ENCODE assay signal across 22 mouse cellular contexts in the genomic region with DNA sequence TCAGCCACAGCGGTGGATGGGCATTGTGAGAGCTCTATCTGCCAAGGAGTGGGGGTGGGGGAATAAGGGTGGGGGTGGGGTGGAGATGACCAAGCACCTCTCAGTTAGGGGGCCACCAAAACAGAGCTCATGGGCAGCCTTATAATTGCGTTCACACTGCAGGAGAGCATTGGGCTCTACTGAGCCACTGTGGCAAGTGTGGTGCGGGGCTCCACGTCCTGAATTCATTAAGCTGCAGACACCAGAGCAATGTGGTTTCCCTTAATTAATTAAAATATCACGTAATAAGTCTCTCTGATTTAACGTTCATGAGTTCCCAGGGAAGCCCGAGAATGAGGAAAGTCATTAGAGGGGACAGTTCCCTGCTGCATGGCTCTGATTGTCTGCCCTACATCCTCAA. TPM values are rescaled to one million over a fixed set of nuclear protein-coding genes. Genes with fewer than 3 reads are reported as not detected.
DNase-seq lines count a peak whose midpoint lies in the region; ATAC-seq and TF ChIP-seq lines count a peak whose summit lies in the region.
"Had no signal": no experiment of that assay in that cellular context is flagged by ENCODE, and none has a peak within 500 bp of the region (broad histone marks: within the 10 kb centered on the region; RNA-seq: fewer than 3 reads in every experiment).

No protein-coding gene starts in this region.

- peak; percentile 62 for ATAC-seq in hindbrain, embryonic 13.5 days (ENCODE audit: low FRiP score)
- no peak for ATAC-seq in midbrain, embryonic 14.5 days (ENCODE audit: low FRiP score, low TSS enrichment)
- ATAC-seq in hindbrain, postnatal 0 days = peak; percentile 55
- ATAC-seq: activated CD4-positive, CD25-positive, alpha-beta regulatory T cell, adult 4 months; forebrain, embryonic 15.5 days; Patski had no signal

- no peaks in the 10 kb centered on the region for H3K9me3 ChIP-seq in hindbrain, embryonic 13.5 days
- H3K9me3 ChIP-seq in hindbrain, embryonic 10.5 days = no peaks in the 10 kb centered on the region
- no peaks in the 10 kb centered on the region for H3K9me3 ChIP-seq in midbrain, embryonic 14.5 days (ENCODE audit: control insufficient read depth, low read length)
- no peaks in the 10 kb centered on the region for H3K9me3 ChIP-seq in midbrain, embryonic 10.5 days (replicated peaks)
- H3K9me3 ChIP-seq in hindbrain, postnatal 0 days (ENCODE audit: low read length) = no peaks in the 10 kb centered on the region
- H3K9me3 ChIP-seq: embryonic facial prominence, embryonic 12.5 days; forebrain, embryonic 15.5 days; heart, embryonic 15.5 days had no signal

- H3K4me1 ChIP-seq in hindbrain, embryonic 13.5 days (replicated peaks) = peaks cover 19% of the 10 kb centered on the region
- H3K4me1 ChIP-seq in hindbrain, embryonic 10.5 days (replicated peaks) = peaks cover 22% of the 10 kb centered on the region
- no peaks in the 10 kb centered on the region for H3K4me1 ChIP-seq in midbrain, embryonic 14.5 days (ENCODE audit: control insufficient read depth, insufficient read depth, low read length)
- H3K4me1 ChIP-seq in midbrain, embryonic 10.5 days = peaks cover 18% of the 10 kb centered on the region
- H3K4me1 ChIP-seq in hindbrain, postnatal 0 days (ENCODE audit: insufficient read depth, low read length) = no peaks in the 10 kb centered on the region
- H3K4me1 ChIP-seq: embryonic facial prominence, embryonic 12.5 days; heart, embryonic 15.5 days had no signal

- H3K27ac ChIP-seq in hindbrain, embryonic 13.5 days = peak overlapping the region; percentile 9; the same call in 1 of the 2 replicates
- H3K27ac ChIP-seq in hindbrain, embryonic 10.5 days = no peak overlapping the region
- H3K27ac ChIP-seq in midbrain, embryonic 14.5 days (replicated peaks; ENCODE audit: low read depth, low read length) = 0 out of 2 replicates have a peak overlapping the region, but pooled peaks have one; percentile 15
- H3K27ac ChIP-seq in midbrain, embryonic 10.5 days (replicated peaks) = no peak overlapping the region
- H3K27ac ChIP-seq in hindbrain, postnatal 0 days = no peak overlapping the region
- H3K27ac ChIP-seq: embryonic facial prominence, embryonic 12.5 days; forebrain, embryonic 15.5 days; heart, adult 2 months; heart, embryonic 15.5 days had no signal

- no peak overlapping the region for H3K4me2 ChIP-seq in hindbrain, embryonic 13.5 days
- H3K4me2 ChIP-seq in midbrain, embryonic 14.5 days (ENCODE audit: low read length) = no peak overlapping the region
- H3K4me2 ChIP-seq in hindbrain, postnatal 0 days (ENCODE audit: low read depth, low read length) = no peak overlapping the region
- H3K4me2 ChIP-seq: embryonic facial prominence, embryonic 12.5 days; forebrain, embryonic 15.5 days; heart, embryonic 11.5 days; heart, embryonic 15.5 days had no signal

- no peak for DNase-seq in hindbrain, embryonic 10.5 days (ENCODE audit: low spot score)
- no peak for DNase-seq in midbrain, embryonic 14.5 days
- no peak for DNase-seq in midbrain, embryonic 10.5 days (ENCODE audit: low spot score)
- no peak for DNase-seq in hindbrain, postnatal 0 days (ENCODE audit: low spot score)
- DNase-seq in spleen, postnatal 14 days (ENCODE audit: low spot score in 2 of 2) = no peak
- DNase-seq: adrenal gland, postnatal 14 days; cerebellum, adult 11-12 months; cerebellum, adult 9-10 months; cerebellum, postnatal 25 days; gastrocnemius, postnatal 10 days; heart, adult 2 months; heart, postnatal 14 days had no signal

- peaks cover 38% of the 10 kb centered on the region for H3K36me3 ChIP-seq in hindbrain, embryonic 13.5 days
- peaks cover 36% of the 10 kb centered on the region for H3K36me3 ChIP-seq in hindbrain, embryonic 10.5 days
- peaks cover 32% of the 10 kb centered on the region for H3K36me3 ChIP-seq in midbrain, embryonic 14.5 days (ENCODE audit: control insufficient read depth, insufficient read depth, low read length)
- H3K36me3 ChIP-seq in midbrain, embryonic 10.5 days = peaks cover 32% of the 10 kb centered on the region
- H3K36me3 ChIP-seq in hindbrain, postnatal 0 days (ENCODE audit: insufficient read depth, low read length) = no peaks in the 10 kb centered on the region
- H3K36me3 ChIP-seq: embryonic facial prominence, embryonic 12.5 days had no signal

- no peak overlapping the region for H3K4me3 ChIP-seq in hindbrain, embryonic 13.5 days
- H3K4me3 ChIP-seq in hindbrain, embryonic 10.5 days = no peak overlapping the region
- H3K4me3 ChIP-seq in midbrain, embryonic 14.5 days (replicated peaks; ENCODE audit: low read depth, low read length) = no peak overlapping the region
- H3K4me3 ChIP-seq in midbrain, embryonic 10.5 days = no peak overlapping the region
- H3K4me3 ChIP-seq in hindbrain, postnatal 0 days (ENCODE audit: low read length) = no peak overlapping the region
- H3K4me3 ChIP-seq: embryonic facial prominence, embryonic 12.5 days; forebrain, embryonic 15.5 days; heart, adult 2 months; heart, embryonic 15.5 days had no signal

- no peaks in the 10 kb centered on the region for H3K27me3 ChIP-seq in hindbrain, embryonic 13.5 days
- peaks cover 13% of the 10 kb centered on the region; the same call in 1 of the 2 replicates for H3K27me3 ChIP-seq in hindbrain, embryonic 10.5 days (ENCODE audit: insufficient read depth, poor library complexity, severe bottlenecking)
- no peaks in the 10 kb centered on the region for H3K27me3 ChIP-seq in midbrain, embryonic 14.5 days (ENCODE audit: control insufficient read depth, insufficient read depth, low read length)
- H3K27me3 ChIP-seq in midbrain, embryonic 10.5 days (ENCODE audit: low read depth, poor library complexity, severe bottlenecking) = peaks cover 17% of the 10 kb centered on the region
- H3K27me3 ChIP-seq in hindbrain, postnatal 0 days (ENCODE audit: insufficient read depth, low read length) = no peaks in the 10 kb centered on the region
- H3K27me3 ChIP-seq: CH12.LX; forebrain, embryonic 15.5 days; heart, embryonic 15.5 days; Patski had no signal

- no peak overlapping the region for H3K9ac ChIP-seq in hindbrain, embryonic 13.5 days
- no peak overlapping the region for H3K9ac ChIP-seq in midbrain, embryonic 14.5 days (replicated peaks; ENCODE audit: low read length)
- H3K9ac ChIP-seq in hindbrain, postnatal 0 days (replicated peaks; ENCODE audit: low read length) = no peak overlapping the region
- H3K9ac ChIP-seq: embryonic facial prominence, embryonic 12.5 days; forebrain, embryonic 15.5 days; heart, embryonic 15.5 days had no signal

- 35% methylated on average over 7 of the region's 7 CpGs for WGBS in hindbrain, embryonic 13.5 days
- WGBS in hindbrain, embryonic 10.5 days = 37% methylated on average over 7 of the region's 7 CpGs
- 36% methylated on average over 7 of the region's 7 CpGs for WGBS in midbrain, embryonic 14.5 days
- 42% methylated on average over 7 of the region's 7 CpGs for WGBS in midbrain, embryonic 10.5 days
- 29% methylated on average over 7 of the region's 7 CpGs for WGBS in hindbrain, postnatal 0 days

- no peak for TF ChIP-seq CTCF in hindbrain, postnatal 0 days (IDR thresholded peaks at IDR 0.05; ENCODE audit: low read depth)

RNA-seq across cellular contexts. Expression of gene Aldh1b1, which starts 9.2 kb away (rescaled TPM):
- 17.7 and 18.0 TPM in 2 replicates for polyA plus RNA-seq in hindbrain, embryonic 13.5 days (2015; fragmentation: Nextera tagmentation; extraction: Ambion mirVana)
- 7.3 and 7.4 TPM in 2 replicates for polyA plus RNA-seq in hindbrain, embryonic 10.5 days (2016; fragmentation: Nextera tagmentation; extraction: Ambion mirVana)
- 14.7 and 15.2 TPM in 2 replicates for polyA plus RNA-seq in midbrain, embryonic 14.5 days (2014; fragmentation: Nextera tagmentation; extraction: Ambion mirVana)
- 4.6 and 5.1 TPM in 2 replicates for polyA plus RNA-seq in midbrain, embryonic 10.5 days (2016; fragmentation: Nextera tagmentation; extraction: Ambion mirVana)
- total RNA-seq in hindbrain, postnatal 0 days (2014; rRNA removed) = 23.0 and 24.4 TPM in 2 replicates
- polyA plus RNA-seq in hindbrain, postnatal 0 days (2015; fragmentation: Nextera tagmentation; extraction: Ambion mirVana) = 18.8 TPM in 2 replicates

RNA-seq across cellular contexts. Expression of gene Igfbpl1, which starts 18.7 kb away (rescaled TPM):
- polyA plus RNA-seq in hindbrain, embryonic 13.5 days (2015; fragmentation: Nextera tagmentation; extraction: Ambion mirVana) = 50.5 and 67.0 TPM in 2 replicates
- 13.7 and 56.4 TPM in 2 replicates for polyA plus RNA-seq in hindbrain, embryonic 10.5 days (2016; fragmentation: Nextera tagmentation; extraction: Ambion mirVana)
- polyA plus RNA-seq in midbrain, embryonic 14.5 days (2014; fragmentation: Nextera tagmentation; extraction: Ambion mirVana) = 112 and 143 TPM in 2 replicates
- polyA plus RNA-seq in midbrain, embryonic 10.5 days (2016; fragmentation: Nextera tagmentation; extraction: Ambion mirVana) = 13.8 and 23.1 TPM in 2 replicates
- 86.1 and 103 TPM in 2 replicates for total RNA-seq in hindbrain, postnatal 0 days (2014; rRNA removed)
- polyA plus RNA-seq in hindbrain, postnatal 0 days (2015; fragmentation: Nextera tagmentation; extraction: Ambion mirVana) = 20.3 and 22.2 TPM in 2 replicates
- total RNA-seq: adrenal gland, postnatal 14 days; CH12.LX; gastrocnemius, postnatal 4 days; hematopoietic stem cell, adult 5-6 weeks had no signal
- polyA plus RNA-seq: activated CD4-positive, CD25-positive, alpha-beta regulatory T cell, adult 4 months; Patski had no signal

RNA-seq across cellular contexts. Expression of gene Stra6l, which starts 40.4 kb away (rescaled TPM):
- polyA plus RNA-seq in hindbrain, embryonic 13.5 days (2015; fragmentation: Nextera tagmentation; extraction: Ambion mirVana) = 0.82 and 0.92 TPM in 2 replicates
- 0.29 and 0.54 TPM in 2 replicates for polyA plus RNA-seq in hindbrain, embryonic 10.5 days (2016; fragmentation: Nextera tagmentation; extraction: Ambion mirVana)
- polyA plus RNA-seq in midbrain, embryonic 14.5 days (2014; fragmentation: Nextera tagmentation; extraction: Ambion mirVana) = 1.1 and 1.7 TPM in 2 replicates
- polyA plus RNA-seq in midbrain, embryonic 10.5 days (2016; fragmentation: Nextera tagmentation; extraction: Ambion mirVana) = 0.11 and 0.17 TPM in 2 replicates
- 0.07 and 0.26 TPM in 2 replicates for total RNA-seq in hindbrain, postnatal 0 days (2014; rRNA removed)
- polyA plus RNA-seq in hindbrain, postnatal 0 days (2015; fragmentation: Nextera tagmentation; extraction: Ambion mirVana) = 0.11 and 0.20 TPM in 2 replicates
- total RNA-seq: CH12.LX; heart, adult 2 months; heart, postnatal 14 days; hematopoietic stem cell, adult 5-6 weeks had no signal
- polyA plus RNA-seq: heart, embryonic 11.5 days had no signal

Comparison
In these comparisons a context has a peak if more than half of its experiments do, and no peak if none do; other contexts are left out.
1. H3K27ac ChIP-seq: peak in hindbrain, embryonic 13.5 days (single experiment) and midbrain, embryonic 14.5 days (single experiment); none in hindbrain, embryonic 10.5 days (single experiment), midbrain, embryonic 10.5 days (single experiment) and hindbrain, postnatal 0 days (single experiment).